Mouse (Mus musculus): Measurements from ENCODE around the gene Uspl1.

DNA sequence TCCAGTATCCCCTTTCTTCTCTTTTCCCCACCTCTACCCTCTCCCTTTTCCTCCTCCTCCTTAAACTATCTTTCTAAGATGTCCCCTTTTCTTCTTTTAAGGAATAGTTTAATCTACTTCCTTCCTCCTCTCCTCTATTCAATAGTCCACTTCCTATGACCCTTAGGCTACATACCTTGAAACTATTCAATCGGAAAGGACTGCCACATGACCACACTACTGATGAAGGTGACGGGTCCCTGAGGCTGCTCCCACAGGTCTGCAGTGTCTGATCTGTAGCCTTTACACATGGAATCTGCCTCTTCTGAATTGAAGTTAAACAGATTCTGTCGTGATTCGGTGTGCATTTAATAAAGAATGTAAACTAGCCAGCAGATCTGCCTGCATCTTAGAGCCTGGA lies 28.7 kb downstream of the Uspl1 start:
- no peak for TF ChIP-seq CTCF (IDR thresholded peaks at IDR 0.05; ENCODE audit: borderline replicate concordance, control insufficient read depth, extremely low read depth, insufficient read depth, low read length, poor library complexity)
- TF ChIP-seq POLR2A (IDR thresholded peaks at IDR 0.05; ENCODE audit: control insufficient read depth, extremely low read depth, insufficient read depth, low read length, poor library complexity) = no peak
